Mouse (Mus musculus) layer of hippocampus, adult 8-10 months (tissue): ENCODE measurements around the gene Fosl1. TPM values are rescaled to one million over a fixed set of nuclear protein-coding genes. Genes with fewer than 3 reads are reported as not detected.

Source experiments
- DNase-seq, 2 experiments: peaks; one replicate each; pipeline ENCODE4 v3.0.0; 2022; ENCODE audit warnings: low spot score in 2 of 2
- total RNA-seq, 4 experiments: library from RNA; stranded (reverse); gene quantifications; 2 replicates each; pipeline ENCODE4 v1.2.4; 2022

The Fosl1 gene
- total RNA-seq, 4 experiments from 2014 or later, result 0.20 to 0.67 (median 0.29) TPM

DNA sequence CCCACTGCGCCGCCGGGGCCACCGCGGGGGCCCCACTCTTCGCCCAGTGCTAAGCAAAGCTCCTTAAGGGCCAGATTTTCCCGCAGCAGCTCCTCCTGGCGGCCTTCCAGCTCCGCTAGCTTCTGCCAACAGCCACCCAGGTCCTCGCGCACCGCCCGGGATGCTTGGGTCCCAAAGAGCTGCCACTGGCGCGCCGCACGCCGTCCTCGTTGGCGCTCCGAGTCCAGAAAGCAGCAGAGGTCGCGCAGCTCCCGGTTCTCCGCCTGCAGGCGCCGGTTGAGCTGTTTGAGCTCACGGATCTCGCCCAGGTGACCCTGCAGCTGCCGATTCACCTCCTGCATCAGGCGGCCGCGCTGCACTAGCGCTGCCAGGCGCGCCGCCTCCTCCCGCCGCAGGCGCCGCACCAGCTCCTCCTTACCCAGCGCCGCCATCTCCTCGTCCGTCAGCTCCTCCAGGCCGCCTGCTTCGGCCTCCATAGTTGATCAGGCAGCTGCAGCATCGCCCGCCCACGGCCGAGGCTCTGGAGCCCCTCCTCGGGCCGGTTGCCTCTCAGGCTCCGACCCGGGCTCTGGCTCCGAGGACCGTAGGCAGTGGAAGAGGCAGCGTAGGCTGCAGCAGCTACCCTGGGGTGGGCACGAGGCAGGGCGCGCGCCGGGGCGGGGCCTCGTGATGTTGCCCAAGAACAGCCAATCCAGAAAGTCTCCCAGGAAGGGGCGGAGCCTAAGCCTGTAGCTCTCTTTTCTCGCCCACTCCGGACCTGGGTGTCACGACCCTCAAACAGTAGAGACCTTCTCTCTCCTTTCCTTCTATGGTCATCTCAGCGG is 9.8 kb downstream of the Fosl1 start:
- DNase-seq, result peak; percentile 95

GRCm38 (mm10) chr19:5457746-5458442 is 10.5 kb downstream of the Fosl1 start, which contains the start of gene Ccdc85b:
TSS of gene Ccdc85b (minus strand) at chr19:5457894.
- DNase-seq, result no peak

GRCm38 (mm10) chr19:5459019-5459418 is 11.7 kb downstream of the Fosl1 start:
- no peak for DNase-seq

DNA sequence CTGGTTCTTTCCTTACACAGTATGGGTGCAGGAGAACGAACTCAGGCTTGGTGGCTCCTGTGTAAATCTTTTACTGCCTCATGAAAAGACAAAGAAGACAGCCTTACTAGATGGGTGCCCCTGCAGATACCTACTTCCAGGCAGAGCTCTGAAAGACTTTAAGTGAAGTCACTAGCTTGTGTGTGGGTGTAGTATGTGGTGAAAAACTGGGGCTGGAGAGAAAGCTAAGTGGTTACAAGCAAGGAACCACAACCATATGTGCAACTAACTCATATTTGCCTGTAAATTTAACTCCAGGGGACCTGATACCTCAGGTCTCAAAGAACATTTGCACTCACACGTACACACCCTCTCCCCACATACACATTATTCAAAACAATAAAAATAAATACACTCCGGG is 12.5 kb downstream of the Fosl1 start:
- no peak for DNase-seq

DNA sequence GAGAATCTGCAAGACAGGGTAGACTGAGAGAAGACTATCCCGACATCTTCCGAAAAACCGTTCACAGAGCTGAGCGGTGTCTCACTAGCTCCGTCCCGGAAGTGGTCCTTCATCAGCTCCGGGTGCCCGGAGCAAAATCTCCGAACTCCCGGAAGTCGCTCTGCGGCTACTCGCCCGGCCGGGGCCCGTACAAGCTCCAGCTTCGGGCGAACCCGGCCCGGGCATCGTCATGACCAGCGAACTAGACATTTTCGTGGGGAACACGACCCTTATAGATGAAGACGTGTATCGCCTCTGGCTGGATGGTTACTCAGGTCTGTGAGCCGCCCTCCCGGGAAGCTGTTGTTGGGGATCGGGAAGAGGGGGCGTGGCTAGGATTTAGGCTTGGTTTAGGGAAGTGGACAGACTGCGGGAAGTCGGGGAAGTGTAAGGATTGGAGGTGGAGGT is 13.1 kb downstream of the Fosl1 start, which contains the start of gene Fibp:
TSS of gene Fibp (plus strand) at position 151 of the 447 bp plus-strand sequence.
- peak; percentile 79 to 87 for DNase-seq

GRCm38 (mm10) chr19:5461411-5461810 is 14.1 kb downstream of the Fosl1 start:
- DNase-seq, result no peak

- no peak for DNase-seq
Measured at GRCm38 (mm10) chr19:5463212-5463611, 15.9 kb downstream of the Fosl1 start.

DNA sequence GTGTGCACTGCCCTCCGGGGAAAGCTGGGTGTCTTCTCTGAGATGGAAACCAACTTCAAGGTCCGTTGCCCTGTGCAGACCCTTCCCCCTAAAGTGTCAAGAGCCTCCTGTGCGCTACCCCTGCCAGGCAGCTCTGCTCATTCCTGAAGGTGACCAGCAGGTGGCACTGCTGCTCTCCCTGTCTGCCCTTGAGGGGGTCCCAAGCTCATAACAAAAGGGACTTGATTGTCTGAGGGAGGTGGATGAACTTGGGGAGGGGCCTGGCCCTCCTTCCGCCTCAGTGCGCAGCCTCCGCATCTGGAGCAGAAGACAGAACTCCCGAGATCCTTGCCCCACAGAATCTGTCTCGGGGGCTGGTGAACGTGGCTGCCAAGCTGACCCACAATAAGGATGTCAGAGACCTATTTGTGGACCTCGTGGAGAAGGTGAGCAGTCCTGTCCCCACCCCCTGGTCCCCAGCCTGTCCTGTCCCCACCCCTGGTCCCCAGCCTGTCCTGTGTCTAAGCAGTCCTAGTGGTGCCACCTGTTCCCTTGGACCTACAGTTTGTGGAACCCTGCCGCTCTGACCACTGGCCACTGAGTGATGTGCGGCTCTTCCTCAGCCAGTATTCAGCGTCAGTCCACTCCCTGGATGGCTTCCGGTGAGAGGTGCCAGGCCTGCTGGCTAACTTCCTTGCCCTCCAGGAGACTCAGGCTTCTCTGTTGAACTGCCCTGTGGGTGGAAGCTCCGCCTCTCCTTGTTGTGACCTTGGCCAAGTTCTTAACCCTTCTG is 16.6 kb downstream of the Fosl1 start:
- DNase-seq, result no peak

GRCm38 (mm10) chr19:5465037-5465436 is 17.7 kb downstream of the Fosl1 start:
- DNase-seq, result no peak

DNA sequence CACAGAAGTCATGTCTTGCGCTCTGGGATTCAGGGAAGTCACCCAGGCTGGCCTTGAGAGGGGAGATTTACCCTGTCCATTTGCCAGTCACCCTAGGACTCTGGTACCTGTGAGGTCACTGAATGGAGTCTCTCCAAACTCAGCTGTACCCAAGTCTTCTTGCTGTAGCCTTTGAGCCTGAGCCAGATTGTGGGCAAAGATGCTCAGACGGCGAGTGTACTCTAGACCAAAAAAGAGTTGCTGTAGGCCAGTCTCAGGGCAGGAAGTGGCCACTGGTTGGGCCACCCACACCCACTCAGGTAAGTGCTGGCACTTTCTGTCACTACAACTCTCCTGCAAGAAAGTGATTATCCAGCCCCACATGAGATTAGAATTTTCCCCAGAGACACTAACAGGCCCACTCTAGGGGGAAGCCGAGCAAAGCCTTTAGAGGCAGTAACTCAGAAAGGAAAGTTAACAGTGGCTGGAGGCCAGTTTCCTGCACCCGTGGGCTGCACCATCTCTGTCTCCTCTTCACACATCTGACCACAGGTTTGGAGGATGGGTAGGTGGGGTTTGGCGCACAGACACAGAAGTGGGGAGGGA is 19.7 kb downstream of the Fosl1 start:
- no peak for DNase-seq

- DNase-seq, result no peak
Measured at GRCm38 (mm10) chr19:5468374-5468773, 21.0 kb downstream of the Fosl1 start, which contains the start of gene Ctsw. TSS of gene Ctsw (minus strand) at chr19:5468507.

DNA sequence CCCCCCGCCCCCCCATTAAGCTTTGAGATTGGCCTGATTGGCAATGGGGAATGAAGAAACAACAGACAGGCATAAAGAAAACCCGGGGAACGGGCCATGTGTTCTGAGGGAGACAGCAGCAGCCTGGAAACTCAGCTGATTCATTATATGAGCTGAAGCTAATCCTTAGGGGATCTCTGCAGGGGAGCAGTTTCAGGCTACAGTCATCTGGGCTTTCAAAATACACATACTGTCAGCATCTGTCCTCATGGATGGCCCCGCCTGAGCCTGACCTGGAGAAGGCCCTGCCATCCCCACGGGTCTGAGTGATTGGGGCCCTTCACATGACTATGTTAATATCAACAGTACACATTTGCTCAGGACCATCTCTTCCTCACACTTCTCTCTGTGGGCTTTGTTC is 24.5 kb downstream of the Fosl1 start:
- no peak for DNase-seq

DNA sequence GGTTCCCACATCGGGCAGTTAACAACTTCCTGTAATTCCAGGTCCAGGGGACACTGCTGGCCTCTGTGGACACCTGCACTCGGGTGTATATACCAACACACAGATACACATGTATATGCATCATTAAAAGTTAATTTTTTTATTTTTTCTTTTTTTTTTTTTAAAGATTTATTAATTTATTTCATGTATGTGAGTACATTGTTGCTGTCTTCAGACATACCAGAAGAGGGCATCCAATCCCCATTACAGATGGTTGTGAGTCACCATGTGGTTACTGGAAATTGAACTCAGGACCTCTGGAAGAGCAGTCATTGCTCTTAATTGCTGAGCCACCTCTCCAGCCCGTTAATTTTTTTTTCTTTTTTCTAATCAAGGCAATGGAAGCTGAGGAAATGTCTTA is 25.5 kb downstream of the Fosl1 start:
- DNase-seq, result no peak

DNA sequence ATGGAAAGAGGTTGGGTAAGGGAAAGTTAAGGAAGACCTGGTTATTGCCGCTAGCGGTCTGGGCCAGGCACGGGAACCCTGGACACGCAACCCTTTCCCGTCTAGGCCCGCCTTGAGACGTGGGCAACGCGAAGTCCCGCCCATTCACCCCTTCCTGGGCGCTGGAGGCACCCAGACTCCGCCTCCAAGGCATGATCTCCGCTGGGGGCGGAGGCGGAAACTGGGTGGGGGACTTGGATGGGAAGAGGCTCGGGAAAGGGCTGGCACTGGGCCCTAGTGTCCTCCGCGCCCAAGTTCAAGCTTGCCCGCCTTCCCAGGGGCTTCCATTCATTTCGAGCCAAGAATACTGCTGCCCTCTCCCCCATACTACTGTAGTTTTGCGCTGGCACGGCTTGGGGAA is 26.4 kb downstream of the Fosl1 start, which contains the start of gene Efemp2:
TSS of gene Efemp2 (plus strand) at position 235 of the 400 bp plus-strand sequence.
- DNase-seq, result no peak

GRCm38 (mm10) chr19:5474281-5475068 is 27.1 kb downstream of the Fosl1 start:
- DNase-seq, result no peak

DNA sequence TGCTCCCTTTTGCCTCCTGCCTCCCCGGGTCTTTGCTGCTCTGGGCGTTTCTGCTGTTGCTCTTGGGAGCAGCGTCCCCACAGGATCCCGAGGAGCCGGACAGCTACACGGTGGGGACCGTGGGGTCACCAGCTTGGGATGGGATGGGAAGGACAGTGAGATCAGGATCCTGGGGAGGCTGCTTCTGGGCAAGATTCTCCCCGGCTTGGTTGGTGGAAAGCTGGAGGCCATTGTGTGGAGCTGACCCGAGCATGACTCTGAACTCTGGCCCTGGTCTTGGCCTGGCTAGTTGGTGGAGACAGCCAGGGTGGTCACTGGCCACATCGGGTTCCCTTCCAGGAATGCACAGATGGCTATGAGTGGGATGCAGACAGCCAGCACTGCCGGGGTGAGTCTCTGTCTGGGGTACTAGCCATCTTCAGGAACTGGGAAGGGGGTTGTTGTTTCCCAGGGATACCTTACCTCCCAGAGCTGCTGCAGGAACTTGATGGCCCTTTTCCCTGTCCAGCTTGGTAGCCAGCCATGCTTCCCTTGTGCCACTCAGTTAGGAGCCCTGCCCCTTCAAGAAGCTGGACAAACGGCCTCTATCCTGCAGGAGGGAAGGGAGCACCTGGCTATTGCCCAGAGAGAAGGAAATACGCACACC is 27.8 kb downstream of the Fosl1 start:
- no peak for DNase-seq

DNA sequence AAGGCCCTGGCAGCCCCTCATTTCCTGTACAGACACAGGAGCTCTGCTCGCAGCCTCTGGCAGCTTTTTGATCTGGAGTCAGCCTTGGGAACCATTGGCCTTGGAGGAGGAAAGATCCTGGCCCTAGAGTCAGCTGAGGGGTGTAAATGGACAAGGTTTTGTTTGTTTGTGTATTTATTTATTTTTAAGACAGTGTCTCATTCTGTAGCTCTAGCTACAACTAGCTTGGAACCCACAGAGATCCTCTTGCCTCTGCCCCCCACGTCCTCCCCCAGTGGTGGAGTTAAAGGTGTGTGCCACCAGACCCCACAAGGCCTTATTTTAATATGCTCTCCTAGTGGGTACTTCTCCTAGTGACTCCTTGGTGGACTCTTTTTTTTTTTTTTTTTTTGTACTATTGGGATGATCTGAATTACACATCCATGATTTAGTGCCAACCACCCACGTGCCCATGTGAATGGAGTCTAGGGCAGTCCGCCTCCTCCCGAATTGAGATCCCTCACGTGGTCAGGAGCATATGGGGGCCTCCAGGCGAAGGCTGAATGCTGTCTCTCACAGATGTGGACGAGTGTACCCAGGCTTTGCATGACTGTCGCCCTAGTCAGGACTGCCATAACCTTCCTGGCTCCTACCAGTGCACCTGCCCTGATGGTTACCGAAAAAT is 29.8 kb downstream of the Fosl1 start:
- DNase-seq, result no peak

- no peak for DNase-seq
Measured at GRCm38 (mm10) chr19:5477668-5478300, 30.4 kb downstream of the Fosl1 start.

GRCm38 (mm10) chr19:5480016-5480415 is 32.7 kb downstream of the Fosl1 start:
- no peak for DNase-seq
